Mouse (Mus musculus): Measurements from ENCODE around the gene Unc119b. TPM values are rescaled to one million over a fixed set of nuclear protein-coding genes. Genes with fewer than 3 reads are reported as not detected.
"Not testable (repeated sequence)": the region's sequence is repeated elsewhere in the genome, so short reads cannot be mapped to it uniquely, and the experiment has no call there.

Gene Unc119b
- polyA plus RNA-seq, 1 experiment = 141 TPM

GRCm38 (mm10) chr5:115163563-115163962 lies 28.8 kb upstream of the Unc119b start:
- no peak for TF ChIP-seq POLR2A (IDR thresholded peaks at IDR 0.05; ENCODE audit: low read depth, low read length)
- TF ChIP-seq CTCF (conservative IDR thresholded peaks at IDR 0.05; ENCODE audit: insufficient read depth, insufficient read length, low read depth, low read length) = peak; percentile 70
- DNase-seq = peak; percentile 76
- 39% methylated on average over 8 of the region's 8 CpGs for WGBS
- peaks cover 7% of the 10 kb centered on the region for H3K4me1 ChIP-seq (ENCODE audit: control insufficient read depth, insufficient read depth, low read length)
- H3K4me3 ChIP-seq (ENCODE audit: insufficient read depth, low read depth, low read length) = no peak overlapping the region
- no peaks in the 10 kb centered on the region for H3K36me3 ChIP-seq (ENCODE audit: control insufficient read depth, insufficient read depth, low read length)
- no peaks in the 10 kb centered on the region for H3K27me3 ChIP-seq (replicated peaks; ENCODE audit: control insufficient read depth, insufficient read depth, low read length)
- no peak overlapping the region for H3K27ac ChIP-seq (ENCODE audit: insufficient read depth, low read depth, low read length)

GRCm38 (mm10) chr5:115161940-115162279 lies 27.1 kb upstream of the Unc119b start:
- 100% methylated on average over 1 of the region's 1 CpGs for WGBS
- not testable (repeated sequence) for H3K4me3 ChIP-seq (ENCODE audit: insufficient read depth, low read depth, low read length); H3K27me3 ChIP-seq (replicated peaks; ENCODE audit: control insufficient read depth, insufficient read depth, low read length); H3K36me3 ChIP-seq (ENCODE audit: control insufficient read depth, insufficient read depth, low read length); H3K27ac ChIP-seq (ENCODE audit: insufficient read depth, low read depth, low read length); DNase-seq; H3K4me1 ChIP-seq (ENCODE audit: control insufficient read depth, insufficient read depth, low read length)

GRCm38 (mm10) chr5:115161064-115161939 lies 26.5 kb upstream of the Unc119b start:
- peak; percentile 73 for DNase-seq

GRCm38 (mm10) chr5:115160655-115161054 lies 25.9 kb upstream of the Unc119b start:
- H3K27ac ChIP-seq (ENCODE audit: insufficient read depth, low read depth, low read length) = peak overlapping the region; percentile 2; the same call in 1 of the 2 replicates
- peak; percentile 24 for DNase-seq
- H3K4me1 ChIP-seq (ENCODE audit: control insufficient read depth, insufficient read depth, low read length) = peaks cover 5% of the 10 kb centered on the region; the same call in 1 of the 2 replicates
- no peaks in the 10 kb centered on the region for H3K36me3 ChIP-seq (ENCODE audit: control insufficient read depth, insufficient read depth, low read length)
- TF ChIP-seq POLR2A (IDR thresholded peaks at IDR 0.05; ENCODE audit: low read depth, low read length) = no peak
- no peak for TF ChIP-seq CTCF (conservative IDR thresholded peaks at IDR 0.05; ENCODE audit: insufficient read depth, insufficient read length, low read depth, low read length)
- H3K4me3 ChIP-seq (ENCODE audit: insufficient read depth, low read depth, low read length) = no peak overlapping the region
- no peaks in the 10 kb centered on the region for H3K27me3 ChIP-seq (replicated peaks; ENCODE audit: control insufficient read depth, insufficient read depth, low read length)
- WGBS = 58% methylated on average over 6 of the region's 6 CpGs

More at GRCm38 (mm10) chr5:115161064-115161939, 26.5 kb upstream of the Unc119b start:
- TF ChIP-seq CTCF (conservative IDR thresholded peaks at IDR 0.05; ENCODE audit: insufficient read depth, insufficient read length, low read depth, low read length) (no peak), POLR2A (IDR thresholded peaks at IDR 0.05; ENCODE audit: low read depth, low read length) (no peak)
- 42% methylated on average over 13 of the region's 13 CpGs for WGBS
- H3K27ac ChIP-seq (ENCODE audit: insufficient read depth, low read depth, low read length) = peak overlapping the region; percentile 14; the same call in 1 of the 2 replicates
- no peaks in the 10 kb centered on the region for H3K27me3 ChIP-seq (replicated peaks; ENCODE audit: control insufficient read depth, insufficient read depth, low read length)
- H3K36me3 ChIP-seq (ENCODE audit: control insufficient read depth, insufficient read depth, low read length) = no peaks in the 10 kb centered on the region
- no peak overlapping the region for H3K4me3 ChIP-seq (ENCODE audit: insufficient read depth, low read depth, low read length)
- H3K4me1 ChIP-seq (ENCODE audit: control insufficient read depth, insufficient read depth, low read length) = 0 out of 2 replicates have a peak, but pooled peaks cover 3% of the 10 kb centered on the region

GRCm38 (mm10) chr5:115159165-115159564 lies 24.4 kb upstream of the Unc119b start:
- 36% methylated on average over 12 of the region's 12 CpGs for WGBS
- H3K27ac ChIP-seq (ENCODE audit: insufficient read depth, low read depth, low read length) = peak overlapping the region; percentile 81
- H3K4me3 ChIP-seq (ENCODE audit: insufficient read depth, low read depth, low read length) = peak overlapping the region; percentile 62

GRCm38 (mm10) chr5:115158040-115158983 lies 23.5 kb upstream of the Unc119b start, which contains the start of gene Mlec:
Gene Mlec (minus strand): TSS chr5:115158179.
- Histone ChIP-seq H3K27ac (ENCODE audit: insufficient read depth, low read depth, low read length) (peak within 1 kb of the TSS; percentile 87), H3K36me3 (ENCODE audit: control insufficient read depth, insufficient read depth, low read length) (no peaks in the 10 kb centered on the region), H3K4me1 (ENCODE audit: control insufficient read depth, insufficient read depth, low read length) (peaks cover 22% of the 10 kb centered on the region), H3K4me3 (ENCODE audit: insufficient read depth, low read depth, low read length) (peak within 1 kb of the TSS; percentile 87), H3K27me3 (replicated peaks; ENCODE audit: control insufficient read depth, insufficient read depth, low read length) (no peaks in the 10 kb centered on the region)
- DNase-seq = peak; percentile 99
- peak; percentile 77 for TF ChIP-seq POLR2A (IDR thresholded peaks at IDR 0.05; ENCODE audit: low read depth, low read length)
- TF ChIP-seq CTCF (conservative IDR thresholded peaks at IDR 0.05; ENCODE audit: insufficient read depth, insufficient read length, low read depth, low read length) = no peak
- WGBS = under 1% methylated on average over 64 of the region's 78 CpGs

More at GRCm38 (mm10) chr5:115159165-115159564, 24.4 kb upstream of the Unc119b start:
- Histone ChIP-seq H3K4me1 (ENCODE audit: control insufficient read depth, insufficient read depth, low read length) (peaks cover 18% of the 10 kb centered on the region; the same call in 1 of the 2 replicates), H3K27me3 (replicated peaks; ENCODE audit: control insufficient read depth, insufficient read depth, low read length) (no peaks in the 10 kb centered on the region), H3K36me3 (ENCODE audit: control insufficient read depth, insufficient read depth, low read length) (no peaks in the 10 kb centered on the region)
- TF ChIP-seq POLR2A (IDR thresholded peaks at IDR 0.05; ENCODE audit: low read depth, low read length) = no peak
- no peak for DNase-seq

All from kidney, adult 2 months (tissue).